Mouse (Mus musculus) kidney, embryonic 15.5 days (tissue): ENCODE results near the gene Rpia. TPM values are rescaled to one million over a fixed set of nuclear protein-coding genes. Genes with fewer than 3 reads are reported as not detected.

Experiments used
- ATAC-seq: fragments of 200-750 bp; cut with Nextera tagmentation; replicated peaks from 2 replicates; pipeline ENCODE4 v1.8.0; 2017; ENCODE audit warnings: moderate TSS enrichment; ENCODE audit not compliant: low FRiP score
- H3K27ac ChIP-seq: fragments of 300-500 bp; sonication (generic); 2 replicates; pipeline ENCODE4 v1.5.1; 2015; ENCODE audit warnings: mild to moderate bottlenecking, inconsistent platforms
- H3K27me3 ChIP-seq: fragments of 300-500 bp; sonication (generic); 2 replicates; pipeline ENCODE4 v1.6.1; 2015; ENCODE audit warnings: inconsistent platforms
- H3K36me3 ChIP-seq: fragments of 300-500 bp; sonication (generic); 2 replicates; pipeline ENCODE4 v1.6.1; 2015; ENCODE audit warnings: inconsistent platforms
- H3K4me1 ChIP-seq: fragments of 300-500 bp; sonication (generic); 2 replicates; pipeline ENCODE4 v1.6.1; 2015; ENCODE audit warnings: inconsistent platforms
- H3K4me2 ChIP-seq: fragments of 300-500 bp; sonication (generic); 2 replicates; pipeline ENCODE4 v1.6.1; 2015; ENCODE audit warnings: moderate library complexity, mild to moderate bottlenecking, inconsistent platforms
- H3K4me3 ChIP-seq: fragments of 300-500 bp; sonication (generic); replicated peaks from 2 replicates; pipeline ENCODE4 v1.5.1; 2015; ENCODE audit warnings: mild to moderate bottlenecking, inconsistent platforms
- H3K9ac ChIP-seq: fragments of 300-500 bp; sonication (generic); 2 replicates; pipeline ENCODE4 v1.6.1; 2015; ENCODE audit warnings: mild to moderate bottlenecking, inconsistent platforms
- H3K9me3 ChIP-seq: fragments of 300-500 bp; sonication (generic); replicated peaks from 2 replicates; pipeline ENCODE4 v1.6.1; 2016; ENCODE audit warnings: inconsistent platforms
- WGBS: fragments of 180-500 bp; shearing (Covaris S2); methylation state at CpG from one replicate; pipeline ENCODE4 v1.1.7; 2015; ENCODE audit warnings: mixed read lengths; 5-methylcytosine and 5-hydroxymethylcytosine counted together
- polyA plus RNA-seq: library from polyadenylated mRNA; unstranded; fragments of >200 nt; fragmentation: Nextera tagmentation; extraction: Ambion mirVana; gene quantifications from 2 replicates; pipeline ENCODE4 v1.2.1, GENCODE M21; 2015

Gene Rpia
- polyA plus RNA-seq, 1 experiment from 2014 or later: 3.1 TPM

- H3K4me2 ChIP-seq: no peak overlapping the region
- no peaks in the 10 kb centered on the region for H3K36me3 ChIP-seq
- peaks cover 6% of the 10 kb centered on the region; the same call in 1 of the 2 replicates for H3K27me3 ChIP-seq
- no peak overlapping the region for H3K4me3 ChIP-seq
- peak; percentile 59; the same call in 1 of the 2 replicates for ATAC-seq
- WGBS: 26% methylated on average over 9 of the region's 9 CpGs
- H3K27ac ChIP-seq: no peak overlapping the region
- H3K9me3 ChIP-seq: no peaks in the 10 kb centered on the region
- no peak overlapping the region for H3K9ac ChIP-seq
- H3K4me1 ChIP-seq: peaks cover 4% of the 10 kb centered on the region; the same call in 1 of the 2 replicates
Observed at GRCm38 (mm10) chr6:70797581-70798251, 5.7 kb upstream of the Rpia start.

- Histone ChIP-seq H3K27me3 (peaks cover under 1% of the 10 kb centered on the region; the same call in 1 of the 2 replicates), H3K36me3 (no peaks in the 10 kb centered on the region), H3K27ac (peak overlapping the region; percentile 51; the same call in 1 of the 2 replicates), H3K4me3 (no peak overlapping the region), H3K9ac (no peak overlapping the region), H3K4me1 (peaks cover 5% of the 10 kb centered on the region; the same call in 1 of the 2 replicates), H3K4me2 (no peak overlapping the region), H3K9me3 (no peaks in the 10 kb centered on the region)
- WGBS: 74% methylated on average over 6 of the region's 6 CpGs
- ATAC-seq: no peak
Observed at GRCm38 (mm10) chr6:70796940-70797339, 4.9 kb upstream of the Rpia start.

GRCm38 (mm10) chr6:70792644-70793043 is 612 bp upstream of the Rpia start:
- H3K9ac ChIP-seq: peak overlapping the region; percentile 48
- H3K4me3 ChIP-seq: peak overlapping the region; percentile 76
- H3K27me3 ChIP-seq: no peaks in the 10 kb centered on the region
- H3K4me2 ChIP-seq: peak overlapping the region; percentile 93
- 0 out of 2 replicates have a peak, but pooled peaks have one; percentile 9 for ATAC-seq
- peaks cover 19% of the 10 kb centered on the region for H3K4me1 ChIP-seq
- WGBS: 37% methylated on average over 8 of the region's 8 CpGs
- H3K36me3 ChIP-seq: no peaks in the 10 kb centered on the region
- peak overlapping the region; percentile 42; the same call in 1 of the 2 replicates for H3K27ac ChIP-seq
- H3K9me3 ChIP-seq: no peaks in the 10 kb centered on the region

GRCm38 (mm10) chr6:70790852-70791761 is 925 bp downstream of the Rpia start:
- Histone ChIP-seq H3K9me3 (no peaks in the 10 kb centered on the region), H3K27me3 (no peaks in the 10 kb centered on the region), H3K4me1 (peaks cover 29% of the 10 kb centered on the region), H3K4me2 (peak overlapping the region; percentile 93), H3K9ac (peak overlapping the region; percentile 71), H3K36me3 (no peaks in the 10 kb centered on the region), H3K4me3 (peak overlapping the region; percentile 76), H3K27ac (peak overlapping the region; percentile 88)
- 6% methylated on average over 18 of the region's 18 CpGs for WGBS
- ATAC-seq: peak; percentile 30

GRCm38 (mm10) chr6:70790034-70790650 is 1.9 kb downstream of the Rpia start:
- 81% methylated on average over 9 of the region's 9 CpGs for WGBS
- ATAC-seq: no peak
- peak overlapping the region; percentile 93 for H3K4me2 ChIP-seq
- H3K4me1 ChIP-seq: peaks cover 33% of the 10 kb centered on the region
- H3K36me3 ChIP-seq: no peaks in the 10 kb centered on the region
- H3K9ac ChIP-seq: no peak overlapping the region
- no peak overlapping the region for H3K4me3 ChIP-seq
- no peaks in the 10 kb centered on the region for H3K27me3 ChIP-seq
- H3K9me3 ChIP-seq: no peaks in the 10 kb centered on the region
- H3K27ac ChIP-seq: no peak overlapping the region

- no peak overlapping the region for H3K4me2 ChIP-seq
- no peaks in the 10 kb centered on the region for H3K9me3 ChIP-seq
- no peaks in the 10 kb centered on the region; the same call in 1 of the 2 replicates for H3K36me3 ChIP-seq
- no peak overlapping the region for H3K9ac ChIP-seq
- no peak overlapping the region for H3K4me3 ChIP-seq
- ATAC-seq: no peak
- 94% methylated on average over 3 of the region's 3 CpGs for whole genome bisulfite sequencing
- H3K27me3 ChIP-seq: no peaks in the 10 kb centered on the region
- no peak overlapping the region for H3K27ac ChIP-seq
- peaks cover 33% of the 10 kb centered on the region for H3K4me1 ChIP-seq
Observed at GRCm38 (mm10) chr6:70789134-70789533, 2.9 kb downstream of the Rpia start.

- no peaks in the 10 kb centered on the region for H3K27me3 ChIP-seq
- no peak overlapping the region for H3K4me3 ChIP-seq
- H3K9me3 ChIP-seq: no peaks in the 10 kb centered on the region
- H3K9ac ChIP-seq: no peak overlapping the region
- ATAC-seq: no peak
- H3K4me1 ChIP-seq: peaks cover 28% of the 10 kb centered on the region
- H3K36me3 ChIP-seq: peaks cover 6% of the 10 kb centered on the region; the same call in 1 of the 2 replicates
- H3K27ac ChIP-seq: no peak overlapping the region
- H3K4me2 ChIP-seq: no peak overlapping the region
- WGBS: 50% methylated on average over 2 of the region's 2 CpGs
Observed at GRCm38 (mm10) chr6:70787524-70787923, 4.5 kb downstream of the Rpia start.

GRCm38 (mm10) chr6:70785852-70786251 is 6.2 kb downstream of the Rpia start:
- Histone ChIP-seq H3K27me3 (no peaks in the 10 kb centered on the region), H3K4me3 (no peak overlapping the region), H3K4me2 (no peak overlapping the region), H3K36me3 (peaks cover 6% of the 10 kb centered on the region; the same call in 1 of the 2 replicates), H3K9ac (no peak overlapping the region), H3K4me1 (peaks cover 27% of the 10 kb centered on the region), H3K27ac (peak overlapping the region; percentile 51; the same call in 1 of the 2 replicates), H3K9me3 (no peaks in the 10 kb centered on the region)
- WGBS: 33% methylated on average over 3 of the region's 3 CpGs
- peak; percentile 71 for ATAC-seq

GRCm38 (mm10) chr6:70784811-70785210 is 7.2 kb downstream of the Rpia start:
- H3K36me3 ChIP-seq: peaks cover 6% of the 10 kb centered on the region; the same call in 1 of the 2 replicates
- H3K9ac ChIP-seq: no peak overlapping the region
- no peaks in the 10 kb centered on the region for H3K9me3 ChIP-seq
- no peak overlapping the region for H3K4me2 ChIP-seq
- peaks cover 17% of the 10 kb centered on the region for H3K4me1 ChIP-seq
- H3K4me3 ChIP-seq: no peak overlapping the region
- no peak for ATAC-seq
- 86% methylated on average over 3 of the region's 3 CpGs for WGBS
- no peak overlapping the region for H3K27ac ChIP-seq
- no peaks in the 10 kb centered on the region for H3K27me3 ChIP-seq

- Histone ChIP-seq H3K4me2 (no peak overlapping the region), H3K9me3 (no peaks in the 10 kb centered on the region), H3K4me3 (no peak overlapping the region), H3K27ac (no peak overlapping the region), H3K4me1 (peaks cover 6% of the 10 kb centered on the region), H3K9ac (no peak overlapping the region), H3K27me3 (no peaks in the 10 kb centered on the region), H3K36me3 (peaks cover 11% of the 10 kb centered on the region; the same call in 1 of the 2 replicates)
- WGBS: 89% methylated on average over 2 of the region's 2 CpGs
- no peak for ATAC-seq
Observed at GRCm38 (mm10) chr6:70781336-70781735, 10.7 kb downstream of the Rpia start.

GRCm38 (mm10) chr6:70774372-70774771 is 17.7 kb downstream of the Rpia start:
- Histone ChIP-seq H3K27ac (no peak overlapping the region), H3K36me3 (peaks cover 63% of the 10 kb centered on the region), H3K4me2 (no peak overlapping the region), H3K4me1 (no peaks in the 10 kb centered on the region), H3K27me3 (no peaks in the 10 kb centered on the region), H3K9me3 (no peaks in the 10 kb centered on the region), H3K9ac (no peak overlapping the region), H3K4me3 (no peak overlapping the region)
- WGBS: 86% methylated on average over 2 of the region's 2 CpGs
- no peak for ATAC-seq
